Mouse (Mus musculus) midbrain, embryonic 14.5 days (tissue): ENCODE results near the gene Ap2m1. TPM values are rescaled to one million over a fixed set of nuclear protein-coding genes. Genes with fewer than 3 reads are reported as not detected.
"Not testable (repeated sequence)": the region's sequence is repeated elsewhere in the genome, so short reads cannot be mapped to it uniquely, and the experiment has no call there.

Experiments used
- ATAC-seq: fragments of 200-750 bp; cut with Nextera tagmentation; 2 replicates; pipeline ENCODE4 v1.8.0; 2017; ENCODE audit warnings: moderate number of reproducible peaks, moderate library complexity; ENCODE audit not compliant: low FRiP score, low TSS enrichment
- DNase-seq: peaks from one replicate; pipeline ENCODE4 v3.0.0-alpha.2; 2015
- H3K27ac ChIP-seq: fragments of 300-500 bp; sonication (generic); replicated peaks from 2 replicates; pipeline ENCODE4 v1.5.1; 2014; ENCODE audit warnings: mild to moderate bottlenecking, low read depth, low read length, moderate library complexity
- H3K27me3 ChIP-seq: fragments of 300-500 bp; sonication (generic); 2 replicates; pipeline ENCODE4 v1.6.1; 2014; ENCODE audit warnings: low read length, control low read depth, mixed read lengths; ENCODE audit not compliant: control insufficient read depth, insufficient read depth
- H3K36me3 ChIP-seq: fragments of 300-500 bp; sonication (generic); 2 replicates; pipeline ENCODE4 v1.6.1; 2014; ENCODE audit warnings: low read length, control low read depth; ENCODE audit not compliant: control insufficient read depth, insufficient read depth
- H3K4me1 ChIP-seq: fragments of 300-500 bp; sonication (generic); 2 replicates; pipeline ENCODE4 v1.6.1; 2014; ENCODE audit warnings: mild to moderate bottlenecking, antibody characterized with exemption, low read length, control low read depth; ENCODE audit not compliant: control insufficient read depth, insufficient read depth
- H3K4me2 ChIP-seq: fragments of 300-500 bp; sonication (generic); 2 replicates; pipeline ENCODE4 v1.6.1; 2014; ENCODE audit warnings: mild to moderate bottlenecking, low read length, moderate library complexity
- H3K4me3 ChIP-seq: fragments of 300-500 bp; sonication (generic); replicated peaks from 2 replicates; pipeline ENCODE4 v1.5.1; 2014; ENCODE audit warnings: low read depth, low read length
- H3K9ac ChIP-seq: fragments of 300-500 bp; sonication (generic); replicated peaks from 2 replicates; pipeline ENCODE4 v1.6.1; 2014; ENCODE audit warnings: mild to moderate bottlenecking, low read length, moderate library complexity
- H3K9me3 ChIP-seq: fragments of 300-500 bp; sonication (generic); 2 replicates; pipeline ENCODE4 v1.6.1; 2016; ENCODE audit warnings: low read length, control low read depth, mixed read lengths; ENCODE audit not compliant: control insufficient read depth
- WGBS: fragments of 180-500 bp; shearing (Covaris S2); extraction: QIAGEN DNeasy Blood & Tissue Kit; methylation state at CpG from one replicate; pipeline ENCODE4 v1.1.7; 2014; 5-methylcytosine and 5-hydroxymethylcytosine counted together
- polyA plus RNA-seq: library from polyadenylated mRNA; unstranded; fragments of >200 nt; fragmentation: Nextera tagmentation; extraction: Ambion mirVana; gene quantifications from 2 replicates; pipeline ENCODE4 v1.2.1, GENCODE M21; 2014

Gene Ap2m1
- 1,285 and 1,320 TPM in 2 replicates for polyA plus RNA-seq

DNA sequence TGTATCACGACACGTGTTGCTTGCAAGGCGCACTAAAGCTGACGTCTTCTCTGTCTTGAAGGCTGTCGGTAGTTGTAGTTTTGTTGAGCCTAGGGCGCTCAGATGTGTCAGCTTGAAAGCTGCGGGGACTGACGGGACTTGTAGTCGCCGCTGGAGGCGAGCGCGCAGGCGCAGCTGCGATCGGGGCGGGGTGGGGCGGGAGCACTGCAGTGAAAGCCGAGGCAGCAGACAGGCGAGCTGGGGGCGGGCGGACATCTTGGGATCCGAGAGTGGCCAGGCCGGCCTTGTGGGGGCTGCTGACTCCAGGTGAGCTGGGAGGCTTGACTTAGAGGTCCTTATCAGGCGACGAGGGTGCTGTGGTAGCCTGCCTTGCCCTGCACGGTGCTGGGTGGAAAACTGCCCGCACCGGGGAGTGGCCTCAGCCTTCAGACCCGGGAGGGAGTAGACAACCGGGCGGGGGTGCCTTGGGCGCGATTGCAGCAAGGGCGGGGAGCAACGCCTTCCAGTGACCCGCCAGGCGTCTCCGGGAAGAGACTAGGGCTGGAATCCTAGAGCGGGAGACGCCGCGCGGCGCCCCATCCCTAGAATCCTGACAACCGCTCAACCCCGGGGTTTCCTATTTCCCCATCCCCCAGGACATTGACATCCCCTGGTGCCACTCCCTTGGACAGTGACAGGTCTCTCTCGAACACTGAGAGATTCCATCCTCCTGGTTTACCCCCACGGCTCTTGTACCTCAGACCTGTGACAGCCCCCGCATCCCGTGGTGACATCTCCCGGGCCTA, at the start of gene Ap2m1:
TSS of gene Ap2m1 (plus strand) at position 183 of the 785 bp plus-strand sequence.
- peaks cover 57% of the 10 kb centered on the region for H3K36me3 ChIP-seq
- under 1% methylated on average over 52 of the region's 52 CpGs for WGBS
- peak; percentile 97 for ATAC-seq

DNA sequence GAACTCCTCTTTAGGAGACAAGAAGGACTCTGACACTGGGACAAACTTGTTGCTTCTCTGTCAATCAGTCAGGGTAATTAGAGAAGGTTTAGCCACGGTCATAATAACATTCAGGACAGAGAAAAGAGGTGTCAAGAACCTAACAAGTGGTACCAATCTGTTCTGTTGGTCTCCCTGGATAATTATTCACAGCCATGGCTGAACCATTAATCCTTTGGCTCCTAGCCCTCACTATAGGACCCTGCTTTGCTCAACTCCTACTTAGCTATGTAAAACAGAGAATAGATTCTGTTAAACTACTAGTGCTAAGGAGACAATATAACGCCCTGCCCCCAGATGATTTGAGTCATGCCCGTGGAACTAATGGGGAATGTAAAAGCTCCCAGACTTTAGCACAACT, 49.2 kb upstream of the Ap2m1 start:
- H3K9ac ChIP-seq: no peak overlapping the region
- H3K36me3 ChIP-seq: no peaks in the 10 kb centered on the region
- WGBS: 61% methylated on average over 3 of the region's 3 CpGs
- H3K27ac ChIP-seq: no peak overlapping the region
- no peak overlapping the region for H3K4me3 ChIP-seq
- no peaks in the 10 kb centered on the region for H3K9me3 ChIP-seq
- H3K27me3 ChIP-seq: no peaks in the 10 kb centered on the region
- DNase-seq (no peak), ATAC-seq (no peak)
- H3K4me1 ChIP-seq: no peaks in the 10 kb centered on the region
- H3K4me2 ChIP-seq: no peak overlapping the region

More for the DNA sequence above, at the start of gene Ap2m1:
- H3K4me2 ChIP-seq: peak within 1 kb of the TSS; percentile 95
- peak within 1 kb of the TSS; percentile 87 for H3K27ac ChIP-seq
- no peaks in the 10 kb centered on the region for H3K27me3 ChIP-seq
- no peaks in the 10 kb centered on the region for H3K9me3 ChIP-seq
- peaks cover 23% of the 10 kb centered on the region for H3K4me1 ChIP-seq
- DNase-seq: peak; percentile 99
- peak within 1 kb of the TSS; percentile 91 for H3K4me3 ChIP-seq
- H3K9ac ChIP-seq: peak within 1 kb of the TSS; percentile 96

GRCm38 (mm10) chr16:20488151-20488550, 47.1 kb upstream of the Ap2m1 start:
- H3K27ac ChIP-seq: no peak overlapping the region
- ATAC-seq (no peak), DNase-seq (no peak)
- H3K9me3 ChIP-seq: no peaks in the 10 kb centered on the region
- H3K4me2 ChIP-seq: no peak overlapping the region
- no peak overlapping the region for H3K9ac ChIP-seq
- no peaks in the 10 kb centered on the region for H3K27me3 ChIP-seq
- H3K4me3 ChIP-seq: no peak overlapping the region
- H3K4me1 ChIP-seq: no peaks in the 10 kb centered on the region
- WGBS: 92% methylated on average over 1 of the region's 1 CpGs
- no peaks in the 10 kb centered on the region for H3K36me3 ChIP-seq

DNA sequence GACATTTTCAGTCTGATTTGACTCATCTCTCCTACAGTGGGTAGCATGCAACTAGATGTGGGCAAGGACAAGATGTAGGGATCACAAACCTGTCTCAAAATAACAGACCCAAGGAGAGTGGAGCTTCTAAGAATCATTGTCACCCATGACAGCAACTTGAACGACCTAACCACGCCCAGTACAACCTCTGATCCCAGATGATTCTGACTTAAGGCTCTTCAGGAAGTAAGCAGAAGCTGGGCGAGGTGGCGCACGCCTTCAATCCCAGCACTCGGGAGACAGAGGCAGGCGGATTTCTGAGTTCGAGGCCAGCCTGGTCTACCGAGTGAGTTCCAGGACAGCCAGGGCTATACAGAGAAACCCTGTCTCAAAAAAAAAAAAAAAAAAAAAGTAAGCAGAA, 46.5 kb upstream of the Ap2m1 start:
- H3K27me3 ChIP-seq, H3K4me1 ChIP-seq, H3K9ac ChIP-seq, H3K36me3 ChIP-seq, H3K4me3 ChIP-seq, H3K4me2 ChIP-seq, H3K9me3 ChIP-seq, H3K27ac ChIP-seq, DNase-seq, ATAC-seq: not testable (repeated sequence)
- WGBS: 86% methylated on average over 9 of the region's 9 CpGs

GRCm38 (mm10) chr16:20489233-20489632, 46.0 kb upstream of the Ap2m1 start:
- no peak for DNase-seq
- WGBS: 91% methylated on average over 2 of the region's 2 CpGs
- no peaks in the 10 kb centered on the region for H3K9me3 ChIP-seq

GRCm38 (mm10) chr16:20490581-20490980, 44.7 kb upstream of the Ap2m1 start:
- no peak for DNase-seq
- Histone ChIP-seq H3K36me3 (no peaks in the 10 kb centered on the region), H3K9me3 (no peaks in the 10 kb centered on the region), H3K4me1 (no peaks in the 10 kb centered on the region), H3K4me2 (no peak overlapping the region), H3K27ac (no peak overlapping the region), H3K4me3 (no peak overlapping the region), H3K27me3 (no peaks in the 10 kb centered on the region), H3K9ac (no peak overlapping the region)
- WGBS: 35% methylated on average over 2 of the region's 2 CpGs
- no peak for ATAC-seq

More at GRCm38 (mm10) chr16:20489233-20489632, 46.0 kb upstream of the Ap2m1 start:
- Histone ChIP-seq H3K27ac (no peak overlapping the region), H3K36me3 (no peaks in the 10 kb centered on the region), H3K4me1 (no peaks in the 10 kb centered on the region), H3K27me3 (no peaks in the 10 kb centered on the region), H3K4me3 (no peak overlapping the region), H3K4me2 (no peak overlapping the region), H3K9ac (no peak overlapping the region)
- no peak for ATAC-seq

DNA sequence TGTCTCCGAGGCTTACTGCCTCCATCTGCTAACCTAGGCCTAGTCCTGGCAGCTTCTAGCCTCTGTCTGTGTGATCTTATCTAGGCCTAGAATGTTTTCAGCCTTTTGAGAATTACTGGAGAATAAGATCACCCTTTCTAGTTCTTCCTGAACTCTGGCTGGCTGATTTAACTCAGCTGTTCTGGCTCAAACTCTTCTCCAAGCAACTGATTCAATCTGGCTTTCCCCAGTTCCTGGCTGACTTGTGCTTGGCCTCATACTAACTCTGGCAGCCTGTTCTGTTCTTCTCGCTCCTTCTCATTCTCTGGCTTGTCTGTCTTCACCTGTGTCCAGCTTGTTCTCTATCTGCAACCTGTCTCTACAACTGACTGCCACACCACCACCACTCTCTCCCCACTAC, 44.0 kb upstream of the Ap2m1 start:
- DNase-seq (no peak), ATAC-seq (no peak)
- no peak overlapping the region for H3K4me2 ChIP-seq
- H3K4me3 ChIP-seq: no peak overlapping the region
- H3K27me3 ChIP-seq: no peaks in the 10 kb centered on the region
- H3K27ac ChIP-seq: no peak overlapping the region
- no peaks in the 10 kb centered on the region for H3K4me1 ChIP-seq
- no peaks in the 10 kb centered on the region for H3K36me3 ChIP-seq
- H3K9ac ChIP-seq: no peak overlapping the region
- WGBS: 81% methylated on average over 2 of the region's 2 CpGs
- no peaks in the 10 kb centered on the region for H3K9me3 ChIP-seq

GRCm38 (mm10) chr16:20493452-20493851, 41.8 kb upstream of the Ap2m1 start:
- H3K4me3 ChIP-seq: no peak overlapping the region
- no peak overlapping the region for H3K9ac ChIP-seq
- DNase-seq (no peak), ATAC-seq (no peak)
- no peaks in the 10 kb centered on the region for H3K36me3 ChIP-seq
- H3K4me1 ChIP-seq: peaks cover 5% of the 10 kb centered on the region; the same call in 1 of the 2 replicates
- H3K27ac ChIP-seq: no peak overlapping the region
- peaks cover 6% of the 10 kb centered on the region; the same call in 1 of the 2 replicates for H3K27me3 ChIP-seq
- no peaks in the 10 kb centered on the region for H3K9me3 ChIP-seq
- no peak overlapping the region for H3K4me2 ChIP-seq
- 77% methylated on average over 2 of the region's 2 CpGs for WGBS
